Mouse (Mus musculus) urinary bladder, postnatal 4 days (tissue): ENCODE data around the gene Atg2b.
A peak's percentile ranks its signal among the peaks of the same experiment; 100 is the strongest.

ENCODE experiments used
- DNase-seq, 2 experiments: peaks; one replicate each; pipeline ENCODE4 v3.0.0; 2021 to 2022; ENCODE audit warnings: low spot score in 2 of 2

The Atg2b gene

GRCm38 (mm10) chr12:105683933-105684901, 794 bp downstream of the Atg2b start, which contains the start of gene Gskip:
TSS of gene Gskip (plus strand) at chr12:105684829.
- no peak for DNase-seq

GRCm38 (mm10) chr12:105678762-105679161, 6.2 kb downstream of the Atg2b start:
- DNase-seq = no peak

GRCm38 (mm10) chr12:105678211-105678610, 6.8 kb downstream of the Atg2b start:
- DNase-seq = no peak

- DNase-seq = no peak
These were observed 8.7 kb downstream of the Atg2b start for GRCm38 (mm10) chr12:105676274-105676673.

GRCm38 (mm10) chr12:105655850-105656249, 29.2 kb downstream of the Atg2b start:
- no peak for DNase-seq

- DNase-seq = no peak
These were observed 42.2 kb downstream of the Atg2b start for GRCm38 (mm10) chr12:105642770-105643321.

- no peak for DNase-seq
These were observed 47.5 kb downstream of the Atg2b start for GRCm38 (mm10) chr12:105637554-105637953.

GRCm38 (mm10) chr12:105636551-105636950, 48.5 kb downstream of the Atg2b start:
- DNase-seq = no peak

- no peak for DNase-seq
These were observed 50.5 kb downstream of the Atg2b start for GRCm38 (mm10) chr12:105634374-105635067.

- DNase-seq = peak in 1 of 2 experiments; percentile 58
These were observed 59.2 kb downstream of the Atg2b start for GRCm38 (mm10) chr12:105625798-105626197.

GRCm38 (mm10) chr12:105622981-105623539, 62.0 kb downstream of the Atg2b start:
- no peak for DNase-seq

- DNase-seq = no peak
These were observed 63.0 kb downstream of the Atg2b start for GRCm38 (mm10) chr12:105622048-105622447.

- no peak for DNase-seq
These were observed 71.5 kb downstream of the Atg2b start for GRCm38 (mm10) chr12:105613559-105613958.

- DNase-seq = peak in 1 of 2 experiments; percentile 79
These were observed 73.3 kb downstream of the Atg2b start for GRCm38 (mm10) chr12:105611748-105612147.

- no peak for DNase-seq
These were observed 74.0 kb downstream of the Atg2b start for GRCm38 (mm10) chr12:105611045-105611444.

GRCm38 (mm10) chr12:105606881-105607280, 78.1 kb downstream of the Atg2b start:
- DNase-seq = no peak

- no peak for DNase-seq
These were observed 79.8 kb downstream of the Atg2b start for GRCm38 (mm10) chr12:105605212-105605611.

- DNase-seq = no peak
These were observed 81.1 kb downstream of the Atg2b start for GRCm38 (mm10) chr12:105603904-105604303.

GRCm38 (mm10) chr12:105602581-105603210, 82.3 kb downstream of the Atg2b start, which contains the start of gene Bdkrb1:
TSS of gene Bdkrb1 (plus strand) at chr12:105603085.
- no peak for DNase-seq

- DNase-seq = no peak
These were observed 83.4 kb downstream of the Atg2b start for GRCm38 (mm10) chr12:105601586-105601985.

- no peak for DNase-seq
These were observed 85.9 kb downstream of the Atg2b start for GRCm38 (mm10) chr12:105599098-105599497.
